Mouse (Mus musculus) testis, adult 2 months (tissue): Measurements from ENCODE around the gene Hmbs.

ENCODE experiments used
- CTCF ChIP-seq: fragments of 200-500 bp; IDR thresholded peaks from 2 replicates; pipeline ENCODE4 v1.5.1; 2012; ENCODE audit warnings: low read depth, mild to moderate bottlenecking, inconsistent platforms, low read length, moderate library complexity; ENCODE audit not compliant: control insufficient read depth, insufficient read depth, insufficient replicate concordance
- POLR2A ChIP-seq: fragments of 200-500 bp; IDR thresholded peaks from 2 replicates; pipeline ENCODE4 v1.6.1; 2012; ENCODE audit warnings: low read depth, mild to moderate bottlenecking, inconsistent platforms, low read length, moderate library complexity; ENCODE audit not compliant: control insufficient read depth

- no peak for TF ChIP-seq CTCF
- TF ChIP-seq POLR2A, result no peak
Observed at GRCm38 (mm10) chr9:44351396-44351795, 7.4 kb upstream of the Hmbs start.
